ENCODE assay signal across 11 mouse cellular contexts in the genomic region with DNA sequence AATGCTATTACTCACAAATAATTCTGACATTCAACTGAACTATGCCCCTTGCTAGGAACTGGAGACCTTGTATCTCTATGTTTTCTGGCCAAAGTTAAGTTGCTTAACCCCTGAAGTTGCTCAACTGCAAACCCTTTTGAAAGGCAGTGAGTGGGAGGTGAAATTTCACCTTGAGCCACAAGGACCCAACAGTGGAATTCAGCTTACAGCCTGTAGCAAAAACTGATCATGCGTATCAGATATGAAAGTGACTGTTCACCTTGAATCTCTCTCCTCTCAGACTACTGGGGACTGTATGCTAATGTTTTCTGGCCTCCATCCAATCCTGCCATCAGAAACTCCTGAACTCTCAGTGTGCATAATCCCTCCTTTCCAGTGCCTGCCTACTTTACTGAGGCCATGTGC.
DNase-seq lines count a peak whose midpoint lies in the region; ATAC-seq and TF ChIP-seq lines count a peak whose summit lies in the region.
"Had no signal": no experiment of that assay in that cellular context is flagged by ENCODE, and none has a peak within 500 bp of the region (broad histone marks: within the 10 kb centered on the region; RNA-seq: fewer than 3 reads in every experiment).

No protein-coding gene starts in this region.

- H3K9me3 ChIP-seq in liver, embryonic 12.5 days (replicated peaks): no peaks in the 10 kb centered on the region
- no peaks in the 10 kb centered on the region for H3K9me3 ChIP-seq in liver, embryonic 11.5 days (ENCODE audit: control insufficient read depth, low read length)
- H3K9me3 ChIP-seq in liver, embryonic 16.5 days (replicated peaks; ENCODE audit: control insufficient read depth, low read length): no peaks in the 10 kb centered on the region
- H3K9me3 ChIP-seq in hindbrain, postnatal 0 days (ENCODE audit: low read length): no peaks in the 10 kb centered on the region
- H3K9me3 ChIP-seq: embryonic facial prominence, embryonic 13.5 days had no signal

- H3K27ac ChIP-seq in gastrocnemius, adult 2 months: peak overlapping the region; percentile 61
- peak overlapping the region; percentile 12; the same call in 1 of the 2 replicates for H3K27ac ChIP-seq in liver, embryonic 12.5 days
- H3K27ac ChIP-seq in liver, embryonic 11.5 days (ENCODE audit: low read depth, low read length): no peak overlapping the region
- H3K27ac ChIP-seq in liver, embryonic 16.5 days (ENCODE audit: low read length): peak overlapping the region; percentile 84
- no peak overlapping the region for H3K27ac ChIP-seq in hindbrain, postnatal 0 days
- H3K27ac ChIP-seq: embryonic facial prominence, embryonic 13.5 days had no signal

- H3K27me3 ChIP-seq in liver, embryonic 12.5 days (replicated peaks): no peaks in the 10 kb centered on the region
- H3K27me3 ChIP-seq in liver, embryonic 11.5 days (replicated peaks; ENCODE audit: control insufficient read depth, insufficient read depth, low read length): no peaks in the 10 kb centered on the region
- H3K27me3 ChIP-seq in liver, embryonic 16.5 days (ENCODE audit: control insufficient read depth, insufficient read depth, low read depth, low read length): no peaks in the 10 kb centered on the region
- H3K27me3 ChIP-seq in hindbrain, postnatal 0 days (ENCODE audit: insufficient read depth, low read length): no peaks in the 10 kb centered on the region
- H3K27me3 ChIP-seq: embryonic facial prominence, embryonic 13.5 days had no signal

- ATAC-seq in liver, embryonic 12.5 days: no peak
- ATAC-seq in liver, embryonic 11.5 days (replicated peaks; ENCODE audit: low FRiP score): no peak
- peak; percentile 63 for ATAC-seq in liver, embryonic 16.5 days (ENCODE audit: low read depth)
- ATAC-seq in hindbrain, postnatal 0 days: no peak

- 74% methylated on average over 1 of the region's 1 CpGs for WGBS in liver, embryonic 12.5 days (ENCODE audit: insufficient replicate concordance)
- 75% methylated on average over 1 of the region's 1 CpGs for WGBS in liver, embryonic 11.5 days
- WGBS in liver, embryonic 16.5 days (ENCODE audit: insufficient replicate concordance): 43% methylated on average over 1 of the region's 1 CpGs
- WGBS in hindbrain, postnatal 0 days: 77% methylated on average over 1 of the region's 1 CpGs

- H3K4me3 ChIP-seq in gastrocnemius, adult 2 months: no peak overlapping the region
- H3K4me3 ChIP-seq in liver, embryonic 12.5 days: no peak overlapping the region
- no peak overlapping the region for H3K4me3 ChIP-seq in liver, embryonic 11.5 days (ENCODE audit: low read depth, low read length)
- no peak overlapping the region for H3K4me3 ChIP-seq in liver, embryonic 16.5 days (ENCODE audit: low read depth, low read length)
- no peak overlapping the region for H3K4me3 ChIP-seq in hindbrain, postnatal 0 days (ENCODE audit: low read length)
- H3K4me3 ChIP-seq: embryonic facial prominence, embryonic 13.5 days had no signal

- no peak overlapping the region for H3K4me2 ChIP-seq in liver, embryonic 12.5 days
- no peak overlapping the region for H3K4me2 ChIP-seq in liver, embryonic 11.5 days
- H3K4me2 ChIP-seq in liver, embryonic 16.5 days (ENCODE audit: low read depth, low read length): peak overlapping the region; percentile 18; the same call in 1 of the 2 replicates
- H3K4me2 ChIP-seq in hindbrain, postnatal 0 days (ENCODE audit: low read depth, low read length): no peak overlapping the region
- H3K4me2 ChIP-seq: embryonic facial prominence, embryonic 13.5 days had no signal

- no peak overlapping the region for H3K9ac ChIP-seq in liver, embryonic 12.5 days
- no peak overlapping the region for H3K9ac ChIP-seq in liver, embryonic 11.5 days (ENCODE audit: low read depth, low read length)
- no peak overlapping the region for H3K9ac ChIP-seq in liver, embryonic 16.5 days (ENCODE audit: low read depth, low read length)
- H3K9ac ChIP-seq in hindbrain, postnatal 0 days (replicated peaks; ENCODE audit: low read length): no peak overlapping the region
- H3K9ac ChIP-seq: embryonic facial prominence, embryonic 13.5 days had no signal

- no peak for DNase-seq in gastrocnemius, adult 2 months
- DNase-seq in gastrocnemius, postnatal 10 days: no peak
- no peak for DNase-seq in liver, embryonic 11.5 days (ENCODE audit: low spot score)
- peak; percentile 54 for DNase-seq in gonadal fat pad, adult 2 months (ENCODE audit: low read depth)
- no peak for DNase-seq in urinary bladder, postnatal 4 days (ENCODE audit: low spot score in 2 of 2)
- no peak for DNase-seq in hindbrain, postnatal 0 days (ENCODE audit: low spot score)
- DNase-seq: cerebellum, adult 9-10 months; layer of hippocampus, adult 9-11 months had no signal

- intact Hi-C loops in gastrocnemius, adult 2 months (cut with DNase I): no loop called here

- no peak for TF ChIP-seq CTCF in gastrocnemius, adult 2 months (IDR thresholded peaks at IDR 0.05)
- TF ChIP-seq CTCF in hindbrain, postnatal 0 days (IDR thresholded peaks at IDR 0.05; ENCODE audit: low read depth): no peak

- peaks cover 6% of the 10 kb centered on the region; the same call in 1 of the 2 replicates for H3K4me1 ChIP-seq in liver, embryonic 12.5 days
- peaks cover 2% of the 10 kb centered on the region; the same call in 1 of the 2 replicates for H3K4me1 ChIP-seq in liver, embryonic 11.5 days (replicated peaks; ENCODE audit: control insufficient read depth, insufficient read depth, low read length)
- H3K4me1 ChIP-seq in liver, embryonic 16.5 days (ENCODE audit: control insufficient read depth, low read depth, low read length): peaks cover 10% of the 10 kb centered on the region
- no peaks in the 10 kb centered on the region for H3K4me1 ChIP-seq in hindbrain, postnatal 0 days (ENCODE audit: insufficient read depth, low read length)

- H3K36me3 ChIP-seq in liver, embryonic 12.5 days: peaks cover 4% of the 10 kb centered on the region; the same call in 1 of the 2 replicates
- peaks cover 3% of the 10 kb centered on the region; the same call in 1 of the 2 replicates for H3K36me3 ChIP-seq in liver, embryonic 11.5 days (ENCODE audit: control insufficient read depth, insufficient read depth, low read length)
- no peaks in the 10 kb centered on the region for H3K36me3 ChIP-seq in liver, embryonic 16.5 days (ENCODE audit: control insufficient read depth, insufficient read depth)
- no peaks in the 10 kb centered on the region; the same call in 1 of the 2 replicates for H3K36me3 ChIP-seq in hindbrain, postnatal 0 days (ENCODE audit: insufficient read depth, low read length)

Comparison
In these comparisons a context has a peak if more than half of its experiments do, and no peak if none do; other contexts are left out.
1. H3K27ac ChIP-seq: peak in gastrocnemius, adult 2 months (single experiment), liver, embryonic 12.5 days (single experiment) and liver, embryonic 16.5 days (single experiment); none in liver, embryonic 11.5 days (single experiment) and hindbrain, postnatal 0 days (single experiment).